Comparison of ENCODE assay signal across 18 mouse cellular contexts in genomic region chr7:28983849-28984248, GRCm38 (mm10). TPM values are rescaled to one million over a fixed set of nuclear protein-coding genes. Genes with fewer than 3 reads are reported as not detected.
A peak's percentile ranks its signal among the peaks of the same experiment; 100 is the strongest.
DNase-seq lines count a peak whose midpoint lies in the region; ATAC-seq lines count a peak whose summit lies in the region.
"Had no signal": no experiment of that assay in that cellular context is flagged by ENCODE, and none has a peak within 500 bp of the region (broad histone marks: within the 10 kb centered on the region; RNA-seq: fewer than 3 reads in every experiment).

No protein-coding gene starts in this region.

- H3K9ac ChIP-seq in kidney, embryonic 15.5 days = no peak overlapping the region
- no peak overlapping the region for H3K9ac ChIP-seq in limb, embryonic 13.5 days
- H3K9ac ChIP-seq: embryonic facial prominence, embryonic 15.5 days; neural tube, embryonic 15.5 days had no signal

- DNase-seq in kidney, adult 11 months = no peak
- peak; percentile 71 for DNase-seq in ES-CJ7 (ENCODE audit: low read depth, low spot score)
- no peak for DNase-seq in embryo, embryonic 11 days
- no peak for DNase-seq in left cerebral cortex, postnatal 36 days (ENCODE audit: low spot score in 2 of 2)
- DNase-seq: cerebellum, postnatal 25 days; gastrocnemius, postnatal 36 days; kidney, adult 9 months; kidney, postnatal 4 days; layer of hippocampus, adult 9-11 months; lung, postnatal 10 days had no signal

- peaks cover 38% of the 10 kb centered on the region for H3K79me2 ChIP-seq in macrophage (ENCODE audit: inconsistent target)

- no peaks in the 10 kb centered on the region for H3K9me3 ChIP-seq in kidney, embryonic 15.5 days (replicated peaks)
- no peaks in the 10 kb centered on the region for H3K9me3 ChIP-seq in limb, embryonic 13.5 days
- H3K9me3 ChIP-seq: embryonic facial prominence, embryonic 15.5 days; neural tube, embryonic 15.5 days had no signal

- H3K4me1 ChIP-seq in kidney, embryonic 15.5 days = peaks cover 26% of the 10 kb centered on the region
- peaks cover 20% of the 10 kb centered on the region for H3K4me1 ChIP-seq in limb, embryonic 13.5 days

- no peak for ATAC-seq in kidney, embryonic 15.5 days (replicated peaks; ENCODE audit: low FRiP score)
- ATAC-seq in limb, embryonic 13.5 days (ENCODE audit: low FRiP score, low read depth) = no peak
- ATAC-seq: inflammation-experienced regulatory T-cells, adult 6 months; midbrain, embryonic 16.5 days; Patski had no signal

- H3K27me3 ChIP-seq in kidney, embryonic 15.5 days = no peaks in the 10 kb centered on the region
- no peaks in the 10 kb centered on the region for H3K27me3 ChIP-seq in limb, embryonic 13.5 days
- H3K27me3 ChIP-seq: embryonic facial prominence, embryonic 15.5 days; neural tube, embryonic 15.5 days; Patski had no signal

- peak overlapping the region; percentile 76; the same call in 1 of the 2 replicates for H3K4me2 ChIP-seq in kidney, embryonic 15.5 days
- H3K4me2 ChIP-seq in limb, embryonic 13.5 days (replicated peaks) = peak overlapping the region; percentile 80; the same call in 1 of the 2 replicates

- 76% methylated on average over 4 of the region's 4 CpGs for WGBS in kidney, embryonic 15.5 days
- 83% methylated on average over 4 of the region's 4 CpGs for WGBS in limb, embryonic 13.5 days
- WGBS in macrophage (ENCODE audit: missing documents) = 81% methylated on average over 4 of the region's 4 CpGs

- H3K36me3 ChIP-seq in kidney, embryonic 15.5 days = peaks cover 11% of the 10 kb centered on the region
- peaks cover 9% of the 10 kb centered on the region for H3K36me3 ChIP-seq in limb, embryonic 13.5 days
- H3K36me3 ChIP-seq in macrophage (ENCODE audit: inconsistent target) = peaks cover 5% of the 10 kb centered on the region

- no peak overlapping the region for H3K27ac ChIP-seq in kidney, embryonic 15.5 days
- H3K27ac ChIP-seq in limb, embryonic 13.5 days = no peak overlapping the region
- no peak overlapping the region for H3K27ac ChIP-seq in macrophage
- H3K27ac ChIP-seq: embryonic facial prominence, embryonic 15.5 days; neural tube, embryonic 15.5 days had no signal

- intact Hi-C loops in left cerebral cortex, postnatal 36 days (cut with DNase I) = no loop called here

- no peak overlapping the region for H3K4me3 ChIP-seq in kidney, embryonic 15.5 days (replicated peaks)
- no peak overlapping the region for H3K4me3 ChIP-seq in limb, embryonic 13.5 days
- H3K4me3 ChIP-seq in macrophage (ENCODE audit: inconsistent target) = peak overlapping the region; percentile 100; the same call in 1 of the 2 replicates
- H3K4me3 ChIP-seq: embryonic facial prominence, embryonic 15.5 days; neural tube, embryonic 15.5 days had no signal

RNA-seq across cellular contexts. Expression of gene Map4k1, which starts 2.0 kb away (rescaled TPM):
- 9.0 and 9.6 TPM in 2 replicates for polyA plus RNA-seq in kidney, embryonic 15.5 days (2015; fragmentation: Nextera tagmentation; extraction: Ambion mirVana)
- polyA plus RNA-seq in limb, embryonic 13.5 days (2015; fragmentation: Nextera tagmentation; extraction: Ambion mirVana) = 9.5 and 10.0 TPM in 2 replicates
- total RNA-seq in macrophage (2018; cell fraction: chromatin; rRNA removed) = 10 to 100 TPM in 2 of 26 experiments, 1 to 10 TPM in 24; 1.4 to 11.2 (median 6.7) TPM
- 1 to 10 TPM; 2.6 to 8.3 (median 4.4) TPM for total RNA-seq in macrophage (2018; cell fraction: cytosol; rRNA removed)
- 10 to 100 TPM in 1 of 26 experiments, 1 to 10 TPM in 25; 1.5 to 14.1 (median 5.7) TPM for total RNA-seq in macrophage (2018; cell fraction: nucleus; rRNA removed)
- polyA plus RNA-seq in macrophage (2018) = 3.7 to 5.2 TPM (median 4.7 TPM) in 3 replicates
- total RNA-seq in left cerebral cortex, postnatal 36 days (2021) = 1 to 10 TPM; 1.6 to 1.9 TPM

RNA-seq across cellular contexts. Expression of gene Eif3k, which starts 2.2 kb away (rescaled TPM):
- polyA plus RNA-seq in kidney, embryonic 15.5 days (2015; fragmentation: Nextera tagmentation; extraction: Ambion mirVana) = 401 and 402 TPM in 2 replicates
- 422 and 454 TPM in 2 replicates for polyA plus RNA-seq in limb, embryonic 13.5 days (2015; fragmentation: Nextera tagmentation; extraction: Ambion mirVana)
- 10 to 100 TPM in 25 of 26 experiments, 1 to 10 TPM in 1; 9.3 to 72.1 (median 34.4) TPM for total RNA-seq in macrophage (2018; cell fraction: chromatin; rRNA removed)
- 100 to 1,000 TPM; 134 to 274 (median 165) TPM for total RNA-seq in macrophage (2018; cell fraction: cytosol; rRNA removed)
- 10 to 100 TPM; 30.4 to 70.0 (median 47.1) TPM for total RNA-seq in macrophage (2018; cell fraction: nucleus; rRNA removed)
- 201 to 248 TPM (median 241 TPM) in 3 replicates for polyA plus RNA-seq in macrophage (2018)
- 100 to 1,000 TPM; 169 to 194 TPM for total RNA-seq in left cerebral cortex, postnatal 36 days (2021)

RNA-seq across cellular contexts. Expression of gene Actn4, which starts 21.7 kb away (rescaled TPM):
- polyA plus RNA-seq in kidney, embryonic 15.5 days (2015; fragmentation: Nextera tagmentation; extraction: Ambion mirVana) = 288 and 312 TPM in 2 replicates
- polyA plus RNA-seq in limb, embryonic 13.5 days (2015; fragmentation: Nextera tagmentation; extraction: Ambion mirVana) = 270 and 300 TPM in 2 replicates
- 100 to 1,000 TPM in 2 of 26 experiments, 10 to 100 TPM in 24; 30.6 to 199 (median 65.0) TPM for total RNA-seq in macrophage (2018; cell fraction: chromatin; rRNA removed)
- 100 to 1,000 TPM; 111 to 157 (median 131) TPM for total RNA-seq in macrophage (2018; cell fraction: cytosol; rRNA removed)
- total RNA-seq in macrophage (2018; cell fraction: nucleus; rRNA removed) = 100 to 1,000 TPM in 1 of 26 experiments, 10 to 100 TPM in 25; 56.6 to 111 (median 76.5) TPM
- polyA plus RNA-seq in macrophage (2018) = 117 to 186 TPM (median 183 TPM) in 3 replicates
- 100 to 1,000 TPM; 180 to 203 TPM for total RNA-seq in left cerebral cortex, postnatal 36 days (2021)
